7 mouse cellular contexts compared by ENCODE assay signal in genomic region chr5:122500563-122500962, GRCm38 (mm10). TPM values are rescaled to one million over a fixed set of nuclear protein-coding genes. Genes with fewer than 3 reads are reported as not detected.
DNase-seq lines count a peak whose midpoint lies in the region; ATAC-seq and TF ChIP-seq lines count a peak whose summit lies in the region.

No protein-coding gene starts in this region.

- ATAC-seq in lung, postnatal 0 days, result no peak
- ATAC-seq in forebrain, embryonic 12.5 days (ENCODE audit: low FRiP score), result no peak
- no peak for ATAC-seq in limb, embryonic 13.5 days (ENCODE audit: low FRiP score, low read depth)
- no peak for ATAC-seq in stomach, embryonic 14.5 days (ENCODE audit: insufficient number of reproducible peaks, insufficient read depth, low FRiP score, low read depth)

- H3K4me1 ChIP-seq in lung, postnatal 0 days (ENCODE audit: insufficient read depth, low read depth, low read length), result peaks cover 6% of the 10 kb centered on the region; the same call in 1 of the 2 replicates
- peaks cover 42% of the 10 kb centered on the region for H3K4me1 ChIP-seq in forebrain, embryonic 12.5 days
- H3K4me1 ChIP-seq in limb, embryonic 13.5 days, result peaks cover 43% of the 10 kb centered on the region
- H3K4me1 ChIP-seq in stomach, embryonic 14.5 days (ENCODE audit: control insufficient read depth, insufficient read depth, low read length), result peaks cover 30% of the 10 kb centered on the region

- H3K9ac ChIP-seq in lung, postnatal 0 days (replicated peaks; ENCODE audit: low read depth), result peak overlapping the region; percentile 92; the same call in 1 of the 2 replicates
- H3K9ac ChIP-seq in forebrain, embryonic 12.5 days, result peak overlapping the region; percentile 100
- H3K9ac ChIP-seq in limb, embryonic 13.5 days, result peak overlapping the region; percentile 98
- peak overlapping the region; percentile 99 for H3K9ac ChIP-seq in stomach, embryonic 14.5 days (replicated peaks; ENCODE audit: low read depth, low read length)

- peak overlapping the region; percentile 87 for H3K4me2 ChIP-seq in lung, postnatal 0 days (replicated peaks; ENCODE audit: low read depth, low read length)
- H3K4me2 ChIP-seq in forebrain, embryonic 12.5 days, result peak overlapping the region; percentile 53
- peak overlapping the region; percentile 69 for H3K4me2 ChIP-seq in limb, embryonic 13.5 days (replicated peaks)
- peak overlapping the region; percentile 71 for H3K4me2 ChIP-seq in stomach, embryonic 14.5 days (replicated peaks; ENCODE audit: low read depth, low read length)

- no peak for DNase-seq in lung, postnatal 0 days (ENCODE audit: low spot score)
- DNase-seq in lung, postnatal 4 days, result no peak
- no peak for DNase-seq in cerebellum, postnatal 14 days
- DNase-seq in B cell, adult 2 months, result no peak

- H3K27me3 ChIP-seq in lung, postnatal 0 days (replicated peaks; ENCODE audit: insufficient read depth, low read length), result no peaks in the 10 kb centered on the region
- no peaks in the 10 kb centered on the region for H3K27me3 ChIP-seq in forebrain, embryonic 12.5 days
- H3K27me3 ChIP-seq in limb, embryonic 13.5 days, result no peaks in the 10 kb centered on the region
- H3K27me3 ChIP-seq in stomach, embryonic 14.5 days (ENCODE audit: control insufficient read depth, insufficient read depth, low read length), result no peaks in the 10 kb centered on the region

- H3K4me3 ChIP-seq in lung, postnatal 0 days (ENCODE audit: low read depth, low read length), result peak overlapping the region; percentile 92
- H3K4me3 ChIP-seq in forebrain, embryonic 12.5 days (replicated peaks), result peak overlapping the region; percentile 97
- peak overlapping the region; percentile 95 for H3K4me3 ChIP-seq in limb, embryonic 13.5 days
- H3K4me3 ChIP-seq in stomach, embryonic 14.5 days (ENCODE audit: low read depth, low read length), result peak overlapping the region; percentile 97

- H3K9me3 ChIP-seq in lung, postnatal 0 days (ENCODE audit: low read length), result no peaks in the 10 kb centered on the region
- H3K9me3 ChIP-seq in forebrain, embryonic 12.5 days, result no peaks in the 10 kb centered on the region
- H3K9me3 ChIP-seq in limb, embryonic 13.5 days, result no peaks in the 10 kb centered on the region
- no peaks in the 10 kb centered on the region for H3K9me3 ChIP-seq in stomach, embryonic 14.5 days (ENCODE audit: control insufficient read depth, low read depth, low read length)

- H3K27ac ChIP-seq in lung, postnatal 0 days (ENCODE audit: low read length), result peak overlapping the region; percentile 99; the same call in 1 of the 2 replicates
- H3K27ac ChIP-seq in forebrain, embryonic 12.5 days, result no peak overlapping the region
- H3K27ac ChIP-seq in limb, embryonic 13.5 days, result no peak overlapping the region
- no peak overlapping the region; the same call in 1 of the 2 replicates for H3K27ac ChIP-seq in stomach, embryonic 14.5 days (ENCODE audit: low read length)

- peaks cover 6% of the 10 kb centered on the region; the same call in 1 of the 2 replicates for H3K36me3 ChIP-seq in lung, postnatal 0 days (ENCODE audit: insufficient read depth, low read length)
- H3K36me3 ChIP-seq in forebrain, embryonic 12.5 days (replicated peaks), result peaks cover 7% of the 10 kb centered on the region
- peaks cover 21% of the 10 kb centered on the region for H3K36me3 ChIP-seq in limb, embryonic 13.5 days
- peaks cover 21% of the 10 kb centered on the region for H3K36me3 ChIP-seq in stomach, embryonic 14.5 days (ENCODE audit: control insufficient read depth, insufficient read depth, low read length)

- no peak for TF ChIP-seq CTCF in lung, postnatal 0 days (IDR thresholded peaks at IDR 0.05)

- TF ChIP-seq EP300 in lung, postnatal 0 days (IDR thresholded peaks at IDR 0.05), result no peak

- WGBS in lung, postnatal 0 days, result 18% methylated on average over 5 of the region's 5 CpGs
- 38% methylated on average over 5 of the region's 5 CpGs for WGBS in forebrain, embryonic 12.5 days
- 28% methylated on average over 5 of the region's 5 CpGs for WGBS in limb, embryonic 13.5 days
- 23% methylated on average over 5 of the region's 5 CpGs for WGBS in stomach, embryonic 14.5 days

RNA-seq across cellular contexts. Expression of gene Atp2a2, which starts 1.5 kb away (rescaled TPM):
- 27.4 and 32.4 TPM in 2 replicates for polyA plus RNA-seq in lung, postnatal 0 days (2015; fragmentation: Nextera tagmentation; extraction: Ambion mirVana)
- 57.9 and 61.2 TPM in 2 replicates for polyA plus RNA-seq in forebrain, embryonic 12.5 days (2016; fragmentation: Nextera tagmentation; extraction: Ambion mirVana)
- 27.0 and 28.3 TPM in 2 replicates for polyA plus RNA-seq in limb, embryonic 13.5 days (2015; fragmentation: Nextera tagmentation; extraction: Ambion mirVana)
- 36.7 and 40.0 TPM in 2 replicates for polyA plus RNA-seq in stomach, embryonic 14.5 days (2014; fragmentation: Nextera tagmentation; extraction: Ambion mirVana)
